Mouse (Mus musculus): ENCODE results near the gene Lasp1.

DNA sequence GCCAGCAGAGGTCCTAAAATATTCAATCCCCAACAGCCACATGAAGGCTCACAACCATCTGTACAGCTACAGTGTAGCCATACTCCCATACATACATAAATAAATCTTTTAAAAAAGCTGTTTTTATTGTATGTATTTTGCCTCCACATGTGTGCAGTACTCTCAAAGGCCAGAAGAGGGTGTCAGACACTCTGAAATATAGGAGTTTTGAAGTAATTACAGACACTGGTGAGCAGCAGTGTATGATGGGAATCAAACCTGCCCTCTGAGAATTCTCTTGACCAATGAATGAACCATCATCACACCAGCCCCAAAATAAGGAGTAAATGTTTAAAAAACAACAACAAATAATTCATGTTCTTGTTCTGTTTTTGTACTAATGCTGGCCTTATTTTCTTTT is 37.2 kb upstream of the Lasp1 start:
- TF ChIP-seq CTCF (IDR thresholded peaks at IDR 0.05; ENCODE audit: low read depth, low read length) = no peak
- no peak for TF ChIP-seq POLR2A (IDR thresholded peaks at IDR 0.05; ENCODE audit: borderline replicate concordance, low read depth, low read length)

All from bone marrow macrophage, adult 2 months (primary cell).